Mouse (Mus musculus) small intestine, adult 2 months (tissue): ENCODE measurements at regions not wholly inside any gene's neighbourhood (a gene's known extent, or its start where the extent isn't known, plus 50 kb on each side); places are given as distances from the start of the nearest gene placed in this dataset.

Experiments used
- H3K27ac ChIP-seq: fragments of 200-500 bp; 2 replicates; pipeline ENCODE4 v1.5.1; 2012; ENCODE audit warnings: low read depth, low read length, control low read depth, inconsistent platforms; ENCODE audit not compliant: insufficient read depth
- H3K27me3 ChIP-seq: fragments of 200-500 bp; 2 replicates; pipeline ENCODE4 v1.6.1; 2012; ENCODE audit warnings: mild to moderate bottlenecking, moderate library complexity, low read length, inconsistent platforms; ENCODE audit not compliant: control insufficient read depth, insufficient read depth
- H3K36me3 ChIP-seq: fragments of 200-500 bp; 2 replicates; pipeline ENCODE4 v1.6.1; 2012; ENCODE audit warnings: mild to moderate bottlenecking, low read length, control low read depth, inconsistent platforms; ENCODE audit not compliant: control insufficient read depth, insufficient read depth
- H3K4me1 ChIP-seq: fragments of 200-500 bp; 2 replicates; pipeline ENCODE4 v1.6.1; 2012; ENCODE audit warnings: low read length, inconsistent platforms, mixed read lengths; ENCODE audit not compliant: control insufficient read depth, insufficient read depth, insufficient read length
- H3K4me3 ChIP-seq: fragments of 200-500 bp; 2 replicates; pipeline ENCODE4 v1.5.1; 2012; ENCODE audit warnings: low read depth, mild to moderate bottlenecking, control low read depth, inconsistent platforms, low read length, moderate library complexity
- CTCF ChIP-seq: fragments of 200-500 bp; IDR thresholded peaks from 2 replicates; pipeline ENCODE4 v1.5.1; 2012; ENCODE audit warnings: low read depth, mild to moderate bottlenecking, control low read depth, inconsistent platforms, low read length, moderate library complexity, mixed read lengths; ENCODE audit not compliant: insufficient replicate concordance, insufficient read length; ENCODE audit errors: extremely low read depth
- POLR2A ChIP-seq: fragments of 200-500 bp; IDR thresholded peaks from 2 replicates; pipeline ENCODE4 v1.6.1; 2012; ENCODE audit warnings: low read depth, mild to moderate bottlenecking, control low read depth, inconsistent platforms, low read length, moderate library complexity
- WGBS: fragments of 180-500 bp; shearing (Covaris S2); methylation state at CpG from one replicate; pipeline ENCODE4 v1.1.7; 2018; 5-methylcytosine and 5-hydroxymethylcytosine counted together

GRCm38 (mm10) chr14:11417857-11418256 lies 61.3 kb upstream of the Gm3839 start:
- no peaks in the 10 kb centered on the region for H3K27me3 ChIP-seq
- no peak overlapping the region for H3K4me3 ChIP-seq
- no peaks in the 10 kb centered on the region for H3K4me1 ChIP-seq
- TF ChIP-seq POLR2A (no peak), CTCF (no peak)
- H3K36me3 ChIP-seq: no peaks in the 10 kb centered on the region
- WGBS: 85% methylated on average over 3 of the region's 3 CpGs
- no peak overlapping the region for H3K27ac ChIP-seq

GRCm38 (mm10) chr14:11422306-11422705 lies 65.8 kb upstream of the Gm3839 start:
- no peak overlapping the region for H3K4me3 ChIP-seq
- no peaks in the 10 kb centered on the region for H3K27me3 ChIP-seq
- H3K4me1 ChIP-seq: no peaks in the 10 kb centered on the region
- no peak overlapping the region for H3K27ac ChIP-seq
- WGBS: 40% methylated on average over 1 of the region's 1 CpGs
- no peaks in the 10 kb centered on the region for H3K36me3 ChIP-seq
- TF ChIP-seq POLR2A (no peak), CTCF (no peak)

DNA sequence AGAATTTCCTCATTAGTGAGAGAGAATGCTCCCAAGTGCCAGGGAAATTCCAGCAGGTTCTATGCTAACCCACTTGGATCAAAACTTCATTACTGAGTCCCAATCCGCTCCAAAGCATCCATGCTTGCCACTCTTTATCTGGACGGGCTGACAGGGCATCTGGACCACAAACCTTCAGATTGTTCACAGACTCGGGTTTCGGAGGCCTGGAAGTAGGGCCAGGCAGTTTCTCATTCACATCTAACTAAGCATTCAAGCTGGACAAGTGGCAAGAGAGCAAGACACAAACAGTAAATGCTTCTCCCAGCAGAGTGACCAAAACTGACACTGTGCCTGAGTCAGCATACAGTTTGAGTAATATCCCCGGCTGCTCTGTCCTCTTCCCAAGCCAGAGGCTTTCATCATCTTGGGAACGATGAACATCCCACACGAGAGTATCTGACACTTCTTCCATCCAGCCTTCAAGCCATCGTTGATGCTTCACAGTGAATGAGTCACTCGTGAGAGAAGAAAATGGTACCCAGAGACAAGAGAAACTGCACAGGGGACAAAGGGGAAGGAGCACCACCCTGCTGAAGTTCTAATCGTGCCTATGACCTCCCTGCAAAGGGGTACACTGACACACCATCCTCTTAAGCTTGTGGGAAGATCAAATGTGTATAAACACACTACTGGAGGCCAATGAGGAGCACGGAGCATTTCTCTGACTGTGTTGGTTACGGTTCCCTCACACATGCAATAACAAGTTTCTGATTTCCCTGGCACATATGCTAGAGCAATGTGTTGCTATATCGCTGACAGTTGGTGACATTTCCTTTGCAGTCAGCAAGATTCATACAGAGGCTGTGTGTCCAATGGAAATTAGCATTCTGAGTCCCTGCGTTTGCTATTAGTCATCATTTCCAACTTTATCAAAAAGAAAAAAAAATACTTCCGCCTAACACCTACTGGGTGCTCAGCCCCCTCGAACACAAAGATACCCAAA lies 72.0 kb upstream of the Gm3839 start:
- Histone ChIP-seq H3K27me3 (no peaks in the 10 kb centered on the region), H3K36me3 (no peaks in the 10 kb centered on the region), H3K4me3 (no peak overlapping the region), H3K27ac (no peak overlapping the region), H3K4me1 (no peaks in the 10 kb centered on the region)
- TF ChIP-seq POLR2A (no peak), CTCF (no peak)
- 78% methylated on average over 16 of the region's 16 CpGs for WGBS

GRCm38 (mm10) chr14:11435166-11435784 lies 78.7 kb upstream of the Gm3839 start:
- WGBS: 89% methylated on average over 7 of the region's 7 CpGs
- Histone ChIP-seq H3K4me1 (no peaks in the 10 kb centered on the region), H3K27me3 (no peaks in the 10 kb centered on the region), H3K27ac (no peak overlapping the region), H3K36me3 (no peaks in the 10 kb centered on the region), H3K4me3 (no peak overlapping the region)
- TF ChIP-seq POLR2A: no peak
- TF ChIP-seq CTCF: no peak

DNA sequence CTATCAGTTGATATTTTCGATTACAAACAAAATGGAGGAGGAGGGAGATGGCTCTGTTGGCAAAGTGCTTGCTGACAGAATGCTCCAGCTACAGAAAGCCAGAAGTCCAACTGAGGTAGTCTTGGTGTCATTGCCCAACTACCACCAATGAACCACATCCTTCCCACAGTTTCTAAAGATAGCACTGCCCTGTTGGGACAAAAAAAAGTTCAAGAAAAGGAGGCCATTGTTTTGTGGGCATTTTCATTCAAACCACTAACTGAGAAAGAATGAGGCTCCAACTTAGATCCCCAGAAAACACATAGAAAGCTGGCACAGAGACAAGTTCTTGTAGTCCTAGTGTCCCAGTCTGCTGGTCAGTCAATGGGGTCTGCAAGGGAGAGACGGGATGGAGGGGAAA lies 82.1 kb upstream of the Gm3839 start:
- TF ChIP-seq POLR2A (no peak), CTCF (no peak)
- Histone ChIP-seq H3K27ac (no peak overlapping the region), H3K4me1 (no peaks in the 10 kb centered on the region), H3K27me3 (no peaks in the 10 kb centered on the region), H3K36me3 (no peaks in the 10 kb centered on the region), H3K4me3 (no peak overlapping the region)
- 82% methylated on average over 2 of the region's 2 CpGs for WGBS

- TF ChIP-seq POLR2A (no peak), CTCF (no peak)
- 59% methylated on average over 2 of the region's 2 CpGs for WGBS
- H3K36me3 ChIP-seq: no peaks in the 10 kb centered on the region
- no peaks in the 10 kb centered on the region for H3K27me3 ChIP-seq
- H3K4me3 ChIP-seq: no peak overlapping the region
- H3K4me1 ChIP-seq: no peaks in the 10 kb centered on the region
- H3K27ac ChIP-seq: no peak overlapping the region
Measured at GRCm38 (mm10) chr14:11440176-11440575, 83.7 kb upstream of the Gm3839 start.

GRCm38 (mm10) chr14:11449958-11450357 lies 93.4 kb upstream of the Gm3839 start:
- H3K36me3 ChIP-seq: no peaks in the 10 kb centered on the region
- no peaks in the 10 kb centered on the region for H3K4me1 ChIP-seq
- no peak overlapping the region for H3K27ac ChIP-seq
- TF ChIP-seq POLR2A (no peak), CTCF (no peak)
- WGBS: 88% methylated on average over 2 of the region's 2 CpGs
- H3K27me3 ChIP-seq: no peaks in the 10 kb centered on the region
- no peak overlapping the region for H3K4me3 ChIP-seq
